Mouse (Mus musculus) erythroblast, embryonic 14.5 days (primary cell): ENCODE results near the gene Gm26566. TPM values are rescaled to one million over a fixed set of nuclear protein-coding genes. Genes with fewer than 3 reads are reported as not detected.
A peak's percentile ranks its signal among the peaks of the same experiment; 100 is the strongest.

Experiments
- H3K27me3 ChIP-seq: 2 replicates; pipeline ENCODE4 v1.6.1; 2012; ENCODE audit warnings: inconsistent platforms; ENCODE audit not compliant: control insufficient read depth
- H3K36me3 ChIP-seq: 2 replicates; pipeline ENCODE4 v1.6.1; 2012; ENCODE audit warnings: mild to moderate bottlenecking, inconsistent platforms; ENCODE audit not compliant: control insufficient read depth
- H3K4me1 ChIP-seq: 2 replicates; pipeline ENCODE4 v1.6.1; 2012; ENCODE audit warnings: inconsistent platforms; ENCODE audit not compliant: control insufficient read depth
- H3K4me3 ChIP-seq: replicated peaks from 2 replicates; pipeline ENCODE3; 2012; ENCODE audit warnings: moderate library complexity, mild to moderate bottlenecking, inconsistent platforms
- H3K9me3 ChIP-seq: 2 replicates; pipeline ENCODE4 v1.6.1; 2012; ENCODE audit warnings: low read length, inconsistent platforms, mixed read lengths; ENCODE audit not compliant: control insufficient read depth
- GATA1 ChIP-seq: IDR thresholded peaks from 2 replicates; pipeline ENCODE4 v1.6.1; 2012; ENCODE audit warnings: low read length, inconsistent platforms, mixed read lengths
- TAL1 ChIP-seq: IDR thresholded peaks from 3 replicates; pipeline ENCODE4 v1.6.1; 2012; ENCODE audit warnings: low read length, inconsistent platforms, mixed read lengths
- polyA plus RNA-seq: library from polyadenylated mRNA; stranded (reverse); fragments of >175 nt; gene quantifications from 2 replicates; pipeline ENCODE4 v1.2.3, GENCODE M21; 2012

Gene Gm26566
- polyA plus RNA-seq, result 0.03 and 0.05 TPM in 2 replicates

DNA sequence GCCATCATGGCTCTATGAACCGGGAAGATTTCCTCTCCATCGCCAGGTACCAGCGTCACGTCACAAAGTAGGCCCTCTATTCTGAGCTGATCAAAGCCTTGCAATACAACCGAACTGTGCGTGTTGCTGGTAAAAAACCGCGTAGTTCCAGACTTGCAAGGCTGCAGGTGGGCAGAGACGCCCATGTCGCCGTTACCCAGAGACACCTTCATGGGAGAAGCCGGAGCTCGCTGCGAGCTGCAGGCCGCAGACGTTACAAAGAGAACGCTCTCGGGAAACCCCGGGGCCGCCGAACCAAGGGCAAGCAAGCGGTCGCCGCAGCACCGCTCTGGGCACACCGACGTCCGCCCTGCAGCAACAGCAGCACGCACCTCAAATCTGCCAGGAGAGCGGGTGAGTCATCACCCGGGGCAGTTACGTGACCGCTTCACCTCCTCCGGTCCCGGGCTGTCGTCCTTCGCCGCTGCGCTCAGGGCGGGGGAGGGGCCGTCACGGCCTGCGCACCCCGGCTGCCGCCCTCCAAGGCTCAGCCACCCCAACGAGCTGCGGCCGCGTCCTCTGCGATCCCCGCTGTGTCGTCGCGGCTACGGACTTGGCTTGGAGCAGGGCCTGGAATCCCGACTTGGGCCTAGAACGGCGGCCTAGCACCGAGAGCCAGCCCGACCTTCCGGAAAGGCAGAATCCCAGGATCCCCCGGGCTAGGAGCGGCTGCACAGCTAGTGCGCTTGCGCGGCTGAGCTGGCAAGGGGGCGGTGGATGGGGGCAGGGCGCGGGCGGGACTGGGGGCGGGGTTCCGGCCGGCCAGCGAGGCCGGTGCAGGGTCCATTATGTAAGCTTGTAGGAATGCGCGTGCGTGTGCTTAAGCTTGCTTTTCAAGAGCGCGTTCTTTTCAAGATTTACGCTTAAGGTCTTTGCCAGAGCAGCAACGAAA lies at the start of gene Gm26566, which contains the start of gene Klhl9:
Gm26566 (plus strand) TSS at position 15 of the 931 bp plus-strand sequence.
Klhl9 (minus strand) TSS at position 675 of the 931 bp plus-strand sequence.
- TF ChIP-seq TAL1 (no peak), GATA1 (no peak)
- Histone ChIP-seq H3K27me3 (no peaks in the 10 kb centered on the region), H3K36me3 (peaks cover 25% of the 10 kb centered on the region)

DNA sequence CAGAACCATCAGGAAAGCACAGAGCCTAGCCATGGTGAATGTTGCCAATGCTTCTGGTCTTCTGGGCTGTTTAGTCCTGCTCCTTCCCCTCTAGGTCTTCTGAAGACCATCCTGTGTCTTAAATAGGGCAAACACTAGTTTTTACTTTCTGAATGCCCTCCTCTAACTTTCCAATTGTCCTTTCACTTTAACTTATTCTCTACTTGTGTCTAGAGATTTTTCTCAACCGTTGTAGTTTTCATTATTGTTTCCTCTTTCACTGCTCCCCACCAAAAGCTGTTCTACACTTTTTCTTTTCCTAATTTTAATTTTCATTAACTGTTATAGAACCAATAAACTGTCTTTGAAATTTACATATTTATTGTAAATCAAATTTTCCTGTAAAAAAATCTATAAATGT lies 44.8 kb upstream of the Gm26566 start, which contains the start of gene Ifna16:
Ifna16 (minus strand) TSS at position 101 of the 400 bp plus-strand sequence.
- Histone ChIP-seq H3K27me3 (no peaks in the 10 kb centered on the region), H3K9me3 (no peaks in the 10 kb centered on the region), H3K36me3 (no peaks in the 10 kb centered on the region), H3K4me1 (no peaks in the 10 kb centered on the region), H3K4me3 (no peak within 1 kb of the TSS)
- TF ChIP-seq GATA1 (no peak), TAL1 (no peak)

More for the DNA sequence above, at the start of gene Gm26566, which contains the start of gene Klhl9:
- H3K4me3 ChIP-seq, result peak within 1 kb of the TSS; percentile 88
- H3K9me3 ChIP-seq, result no peaks in the 10 kb centered on the region
- peaks cover 36% of the 10 kb centered on the region for H3K4me1 ChIP-seq

DNA sequence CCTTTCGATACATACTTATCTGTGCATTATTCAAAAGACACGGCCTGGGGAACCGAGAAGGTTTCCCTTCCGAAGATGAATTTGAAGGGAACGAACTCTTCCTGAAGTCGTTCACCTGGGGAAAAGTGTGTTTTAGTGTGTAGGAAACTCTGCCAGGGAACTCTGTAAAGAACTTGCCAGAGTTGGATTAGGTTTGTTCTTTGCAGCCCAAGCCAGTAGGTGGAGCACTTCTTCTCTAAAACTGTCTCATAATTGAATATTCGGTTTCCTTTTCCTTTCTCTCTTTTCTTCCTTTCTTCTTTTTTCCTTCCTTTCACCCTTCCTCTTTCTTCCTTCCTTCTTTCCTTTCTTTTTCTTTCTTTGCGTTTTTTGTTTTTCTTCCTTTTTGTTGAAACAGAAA lies 41.2 kb upstream of the Gm26566 start:
- Histone ChIP-seq H3K9me3 (no peaks in the 10 kb centered on the region), H3K4me1 (no peaks in the 10 kb centered on the region), H3K27me3 (no peaks in the 10 kb centered on the region), H3K36me3 (no peaks in the 10 kb centered on the region), H3K4me3 (no peak overlapping the region)
- TF ChIP-seq TAL1, result no peak
- no peak for TF ChIP-seq GATA1

DNA sequence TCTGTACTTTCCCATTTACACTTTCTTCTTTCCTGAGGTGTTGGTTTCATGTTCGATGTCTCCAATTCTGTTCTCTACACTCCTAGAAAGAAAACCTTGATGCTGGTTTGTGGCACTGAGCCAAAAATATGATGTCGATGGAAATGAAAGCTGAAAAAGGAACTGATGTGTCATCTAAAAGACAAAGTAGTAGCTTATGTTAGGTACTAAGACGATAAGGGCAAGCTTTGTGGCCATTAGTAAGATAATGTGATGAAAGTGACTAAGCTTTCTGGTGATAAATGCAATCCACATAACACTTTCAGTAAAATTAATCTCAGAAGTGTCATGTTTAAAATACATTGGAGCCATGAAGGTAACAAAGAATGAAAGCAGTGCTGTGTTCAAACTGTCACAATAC lies 40.3 kb upstream of the Gm26566 start:
- Histone ChIP-seq H3K27me3 (no peaks in the 10 kb centered on the region), H3K4me3 (no peak overlapping the region), H3K36me3 (no peaks in the 10 kb centered on the region), H3K9me3 (no peaks in the 10 kb centered on the region), H3K4me1 (no peaks in the 10 kb centered on the region)
- no peak for TF ChIP-seq TAL1
- no peak for TF ChIP-seq GATA1

DNA sequence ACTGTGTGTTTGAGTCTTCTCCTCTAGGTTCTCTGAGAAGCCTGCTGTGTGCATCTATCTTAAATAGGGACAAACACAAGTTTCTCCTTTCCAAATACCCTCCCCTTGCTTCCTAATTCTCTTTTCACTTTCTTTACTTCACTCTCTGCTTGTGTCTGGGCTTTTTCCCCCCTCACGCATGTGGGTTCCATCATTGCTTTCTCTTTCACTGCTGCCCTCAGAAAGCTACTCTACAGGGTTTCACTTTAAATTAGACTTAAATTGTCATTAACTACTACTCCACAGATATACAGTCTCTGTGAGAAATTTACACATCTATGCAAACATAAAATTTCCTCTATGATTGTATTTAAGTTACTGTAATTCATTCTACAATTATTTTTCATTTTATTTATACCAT lies 37.8 kb upstream of the Gm26566 start, which contains the start of gene Ifna2:
Ifna2 (minus strand) TSS at position 101 of the 400 bp plus-strand sequence.
- Histone ChIP-seq H3K36me3 (no peaks in the 10 kb centered on the region), H3K9me3 (no peaks in the 10 kb centered on the region), H3K27me3 (no peaks in the 10 kb centered on the region), H3K4me3 (no peak within 1 kb of the TSS), H3K4me1 (no peaks in the 10 kb centered on the region)
- TF ChIP-seq TAL1 (no peak), GATA1 (no peak)

DNA sequence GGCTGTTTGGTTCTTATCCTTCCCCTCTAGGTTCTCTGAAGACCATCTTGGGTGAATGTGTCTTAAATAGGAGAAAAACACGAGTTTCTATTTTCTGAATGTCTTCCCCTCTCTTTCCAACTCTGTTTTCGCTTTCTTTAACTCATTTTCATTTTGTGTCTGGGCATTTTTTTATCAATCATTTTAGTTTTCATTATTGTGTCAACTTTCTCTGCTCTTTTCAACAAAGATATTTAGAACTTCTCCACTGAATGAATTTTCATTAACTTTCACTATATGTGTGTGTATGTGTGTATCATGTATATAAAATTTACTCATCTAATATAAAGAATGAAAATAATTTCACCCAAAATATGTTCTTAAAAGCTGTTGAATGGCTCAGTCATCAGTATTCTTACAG lies 30.3 kb upstream of the Gm26566 start, which contains the start of gene Ifnab:
Ifnab (minus strand) TSS at position 101 of the 400 bp plus-strand sequence.
- Histone ChIP-seq H3K4me3 (no peak within 1 kb of the TSS), H3K36me3 (no peaks in the 10 kb centered on the region), H3K4me1 (no peaks in the 10 kb centered on the region), H3K27me3 (no peaks in the 10 kb centered on the region), H3K9me3 (no peaks in the 10 kb centered on the region)
- TF ChIP-seq GATA1 (no peak), TAL1 (no peak)

DNA sequence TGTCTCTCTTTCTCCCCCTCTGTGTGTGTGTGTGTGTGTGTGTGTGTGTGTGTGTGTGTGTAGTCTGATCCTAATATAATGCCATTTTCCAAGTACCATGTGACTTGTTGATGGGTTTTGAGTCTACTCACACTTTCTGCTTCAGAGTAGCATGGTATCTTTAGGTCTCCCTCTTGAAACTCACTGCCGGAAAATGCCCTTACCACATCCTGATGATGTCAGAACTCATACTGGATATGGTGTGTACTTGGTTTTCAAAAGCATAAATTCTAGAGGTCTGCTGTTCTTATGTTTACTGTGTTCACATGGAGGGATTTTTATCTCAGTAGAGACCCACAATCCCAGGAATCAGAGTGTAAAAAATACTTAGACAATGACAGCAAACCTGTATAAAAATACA lies 29.1 kb upstream of the Gm26566 start:
- Histone ChIP-seq H3K4me1 (no peaks in the 10 kb centered on the region), H3K27me3 (0 out of 2 replicates have a peak, but pooled peaks cover 3% of the 10 kb centered on the region), H3K9me3 (no peaks in the 10 kb centered on the region), H3K36me3 (no peaks in the 10 kb centered on the region), H3K4me3 (no peak overlapping the region)
- TF ChIP-seq GATA1, result no peak
- TF ChIP-seq TAL1, result no peak

DNA sequence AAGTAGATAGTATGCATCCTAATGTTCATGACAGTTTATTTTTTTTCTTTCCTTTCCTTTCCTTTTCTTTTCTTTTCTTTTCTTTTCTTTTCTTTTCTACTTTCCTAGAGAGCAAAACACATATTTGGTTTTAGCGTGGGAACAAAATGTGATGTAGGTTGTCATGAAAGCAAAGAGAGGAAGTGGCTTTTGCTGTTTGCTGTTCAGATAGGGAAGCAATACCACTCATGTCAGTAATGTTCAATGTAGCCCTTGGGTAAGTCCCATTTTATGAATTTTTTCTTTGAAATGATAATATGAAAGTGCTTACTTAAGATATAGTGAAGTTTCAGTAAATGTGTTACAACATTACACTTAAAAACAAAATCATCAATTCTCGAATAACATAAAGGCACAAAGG lies 28.2 kb upstream of the Gm26566 start:
- no peak for TF ChIP-seq TAL1
- TF ChIP-seq GATA1, result no peak
- Histone ChIP-seq H3K9me3 (no peaks in the 10 kb centered on the region), H3K4me3 (no peak overlapping the region), H3K36me3 (no peaks in the 10 kb centered on the region), H3K4me1 (no peaks in the 10 kb centered on the region), H3K27me3 (peaks cover 3% of the 10 kb centered on the region; the same call in 1 of the 2 replicates)

DNA sequence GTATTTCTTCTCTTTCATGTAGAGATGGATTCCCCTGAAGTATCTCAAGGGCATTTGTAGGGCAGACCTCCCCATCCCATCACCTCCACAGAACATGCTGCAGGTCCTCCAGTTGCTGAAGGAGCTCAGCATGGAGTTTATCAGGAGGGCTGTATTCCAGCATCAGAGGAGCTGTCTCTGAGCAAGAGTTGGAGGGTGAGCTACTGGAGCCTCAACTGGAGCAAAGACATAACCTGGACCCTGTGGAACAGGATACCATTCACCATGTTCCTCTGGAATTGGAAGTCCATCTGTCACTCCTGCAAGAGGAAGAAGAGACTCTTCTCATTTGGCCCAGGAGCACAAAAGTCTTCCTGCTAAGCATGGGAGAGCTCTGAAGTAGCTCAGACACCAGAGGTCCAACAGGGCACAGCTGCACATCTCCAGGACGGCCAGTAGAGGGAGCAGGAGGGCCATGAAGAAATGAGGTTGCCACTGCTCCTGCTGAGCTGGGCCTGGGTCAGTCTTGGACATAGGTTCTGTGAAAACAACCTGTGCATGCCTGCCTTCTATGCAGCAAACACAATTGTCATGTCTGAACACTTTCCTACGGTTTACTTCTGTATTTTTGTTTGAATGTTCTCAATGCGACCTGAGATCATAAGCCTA lies 25.2 kb upstream of the Gm26566 start:
- H3K27me3 ChIP-seq, result peaks cover 3% of the 10 kb centered on the region; the same call in 1 of the 2 replicates
- no peaks in the 10 kb centered on the region for H3K4me1 ChIP-seq
- TF ChIP-seq GATA1, result no peak
- no peak for TF ChIP-seq TAL1
- H3K4me3 ChIP-seq, result no peak overlapping the region
- no peaks in the 10 kb centered on the region for H3K9me3 ChIP-seq
- H3K36me3 ChIP-seq, result no peaks in the 10 kb centered on the region
